In genomic region chr19:42779531-42780155, GRCm38 (mm10) we compare ENCODE assay signal across 8 mouse cellular contexts. TPM values are rescaled to one million over a fixed set of nuclear protein-coding genes. Genes with fewer than 3 reads are reported as not detected.
A peak's percentile ranks its signal among the peaks of the same experiment; 100 is the strongest.
DNase-seq lines count a peak whose midpoint lies in the region; ATAC-seq lines count a peak whose summit lies in the region.

Gene Hps1 (minus strand): TSS chr19:42779978.

- peak; percentile 89 for DNase-seq in T-cell, adult 2 months (ENCODE audit: low spot score)
- peak; percentile 81 to 83 for DNase-seq in cerebellum, postnatal 36 days
- DNase-seq in gastrocnemius, adult 18-20 months (ENCODE audit: low spot score), result peak; percentile 84
- peak; percentile 86 to 90 for DNase-seq in left cerebral cortex, adult 18-20 months (ENCODE audit: low spot score in 2 of 2)
- peak; percentile 93 for DNase-seq in right cerebral cortex, adult 18-20 months
- peak; percentile 47 for DNase-seq in urinary bladder, postnatal 10 days (ENCODE audit: low spot score)

- H3K4me1 ChIP-seq in hindbrain, embryonic 16.5 days (ENCODE audit: control insufficient read depth, insufficient read depth, low read depth, low read length), result peaks cover 3% of the 10 kb centered on the region; the same call in 1 of the 2 replicates

- ATAC-seq in hindbrain, embryonic 16.5 days, result peak; percentile 98

- peak within 1 kb of the TSS; percentile 90 for H3K27ac ChIP-seq in hindbrain, embryonic 16.5 days (ENCODE audit: low read depth, low read length)
- H3K27ac ChIP-seq in macrophage, result peak within 1 kb of the TSS; percentile 67

- H3K36me3 ChIP-seq in hindbrain, embryonic 16.5 days (ENCODE audit: control insufficient read depth, insufficient read depth, low read length), result no peaks in the 10 kb centered on the region
- H3K36me3 ChIP-seq in macrophage (ENCODE audit: inconsistent target), result peaks cover 7% of the 10 kb centered on the region; the same call in 1 of the 2 replicates

- peak within 1 kb of the TSS; percentile 90 for H3K4me2 ChIP-seq in hindbrain, embryonic 16.5 days (ENCODE audit: low read length)

- under 1% methylated on average over 42 of the region's 43 CpGs for whole genome bisulfite sequencing in hindbrain, embryonic 16.5 days
- 1% methylated on average over 40 of the region's 43 CpGs for WGBS in macrophage (ENCODE audit: missing documents)

- no peaks in the 10 kb centered on the region for H3K79me2 ChIP-seq in macrophage (ENCODE audit: inconsistent target)

- peak within 1 kb of the TSS; percentile 78 for H3K4me3 ChIP-seq in hindbrain, embryonic 16.5 days (ENCODE audit: low read length)
- H3K4me3 ChIP-seq in macrophage (ENCODE audit: inconsistent target), result peak within 1 kb of the TSS; percentile 49

- peak within 1 kb of the TSS; percentile 80 for H3K9ac ChIP-seq in hindbrain, embryonic 16.5 days (ENCODE audit: low read depth, low read length)

- H3K9me3 ChIP-seq in hindbrain, embryonic 16.5 days (ENCODE audit: control insufficient read depth, low read length), result no peaks in the 10 kb centered on the region

- H3K27me3 ChIP-seq in hindbrain, embryonic 16.5 days (replicated peaks; ENCODE audit: control insufficient read depth, insufficient read depth, low read length), result no peaks in the 10 kb centered on the region

RNA-seq across cellular contexts. Expression of gene Hps1, which starts in this region (rescaled TPM):
- total RNA-seq in gastrocnemius, adult 18-20 months (2021), result under 1 TPM; 0.73 to 0.97 TPM
- 9.3 and 10.6 TPM in 2 replicates for polyA plus RNA-seq in hindbrain, embryonic 16.5 days (2015; fragmentation: Nextera tagmentation; extraction: Ambion mirVana)
- 1 to 10 TPM; 8.3 to 8.6 TPM for total RNA-seq in left cerebral cortex, adult 18-20 months (2021)
- 10 to 100 TPM; 25.8 to 91.6 (median 52.5) TPM for total RNA-seq in macrophage (2018; cell fraction: chromatin; rRNA removed)
- 10 to 100 TPM; 14.9 to 28.6 (median 21.2) TPM for total RNA-seq in macrophage (2018; cell fraction: cytosol; rRNA removed)
- total RNA-seq in macrophage (2018; cell fraction: nucleus; rRNA removed), result 10 to 100 TPM; 18.7 to 57.3 (median 31.2) TPM
- polyA plus RNA-seq in macrophage (2018), result 14.4 to 19.2 TPM (median 18.7 TPM) in 3 replicates

Comparison
In these comparisons a context has a peak if more than half of its experiments do, and no peak if none do; other contexts are left out.
1. Peak in every context shown above with its lines: DNase-seq, ATAC-seq, H3K4me3 ChIP-seq and H3K27ac ChIP-seq.
2. RNA of gene Hps1 (total RNA-seq): 8.3 to 8.6 TPM in left cerebral cortex, adult 18-20 months; 0.73 to 0.97 TPM in gastrocnemius, adult 18-20 months; every median in the first group is over 4 times any median in the second.
3. Peak in DNase-seq in gastrocnemius, adult 18-20 months; RNA of the gene not detected or under 1 TPM.